Mouse (Mus musculus): ENCODE results near the gene Bcl11a.

Gene Bcl11a

GRCm38 (mm10) chr11:24148545-24148944, 70.7 kb downstream of the Bcl11a start:
- in situ Hi-C loops (cut with MboI): no loop called here

GRCm38 (mm10) chr11:24149462-24150220, 71.8 kb downstream of the Bcl11a start:
- in situ Hi-C loops (cut with MboI): no loop called here

- in situ Hi-C loops (cut with MboI): no loop called here
These were observed 74.4 kb downstream of the Bcl11a start for GRCm38 (mm10) chr11:24152076-24152784.

- in situ Hi-C loops (cut with MboI): no loop called here
These were observed 75.2 kb downstream of the Bcl11a start for GRCm38 (mm10) chr11:24153049-24153448.

- in situ Hi-C loops (cut with MboI): no loop called here
These were observed 80.2 kb downstream of the Bcl11a start for GRCm38 (mm10) chr11:24158026-24158425.

GRCm38 (mm10) chr11:24159656-24160055, 81.8 kb downstream of the Bcl11a start:
- in situ Hi-C loops (cut with MboI): no loop called here

GRCm38 (mm10) chr11:24161458-24161857, 83.6 kb downstream of the Bcl11a start:
- in situ Hi-C loops (cut with MboI): no loop called here

GRCm38 (mm10) chr11:24162056-24162455, 84.2 kb downstream of the Bcl11a start:
- in situ Hi-C loops (cut with MboI): no loop called here

- in situ Hi-C loops (cut with MboI): no loop called here
These were observed 85.2 kb downstream of the Bcl11a start for GRCm38 (mm10) chr11:24163072-24163471.

GRCm38 (mm10) chr11:24164065-24164464, 86.2 kb downstream of the Bcl11a start:
- in situ Hi-C loops (cut with MboI): no loop called here

- in situ Hi-C loops (cut with MboI): no loop called here
These were observed 93.9 kb downstream of the Bcl11a start for GRCm38 (mm10) chr11:24171675-24172285.

GRCm38 (mm10) chr11:24172585-24172984, 94.7 kb downstream of the Bcl11a start:
- in situ Hi-C loops (cut with MboI): no loop called here

GRCm38 (mm10) chr11:24174161-24174792, 96.4 kb downstream of the Bcl11a start:
- in situ Hi-C loops (cut with MboI): no loop called here

- in situ Hi-C loops (cut with MboI): no loop called here
These were observed 99.6 kb downstream of the Bcl11a start for GRCm38 (mm10) chr11:24177458-24177857.

- in situ Hi-C loops (cut with MboI): no loop called here
These were observed 101.1 kb downstream of the Bcl11a start for GRCm38 (mm10) chr11:24178823-24179476.

- in situ Hi-C loops (cut with MboI): no loop called here
These were observed 102.2 kb downstream of the Bcl11a start for GRCm38 (mm10) chr11:24180040-24180439.

- in situ Hi-C loops (cut with MboI): no loop called here
These were observed 105.6 kb downstream of the Bcl11a start for GRCm38 (mm10) chr11:24183501-24183900.

GRCm38 (mm10) chr11:24184932-24185331, 107.1 kb downstream of the Bcl11a start:
- in situ Hi-C loops (cut with MboI): no loop called here

- in situ Hi-C loops (cut with MboI): no loop called here
These were observed 112.6 kb downstream of the Bcl11a start for GRCm38 (mm10) chr11:24190411-24190810.

GRCm38 (mm10) chr11:24196460-24197190, 118.8 kb downstream of the Bcl11a start:
- in situ Hi-C loops (cut with MboI): no loop called here

GRCm38 (mm10) chr11:24197424-24197823, 119.6 kb downstream of the Bcl11a start:
- in situ Hi-C loops (cut with MboI): no loop called here

Data from mature B cell (primary cell).